Mouse (Mus musculus) embryonic facial prominence, embryonic 15.5 days (tissue): Measurements from ENCODE around the gene Frmpd2. TPM values are rescaled to one million over a fixed set of nuclear protein-coding genes. Genes with fewer than 3 reads are reported as not detected.

Experiments
- polyA plus RNA-seq: library from polyadenylated mRNA; unstranded; fragments of >200 nt; fragmentation: Nextera tagmentation; extraction: Ambion mirVana; gene quantifications from 2 replicates; pipeline ENCODE4 v1.2.1, GENCODE M21; 2015

Frmpd2 gene
- polyA plus RNA-seq, 1 experiment from 2014 or later, result 1.1 TPM

Other genes with a start within 250 kb of the Frmpd2 start
- gene Mapk8, start 24.5 kb upstream of the Frmpd2 start, polyA plus RNA-seq, result 15.2 and 17.8 TPM in 2 replicates
- 0.13 and 0.32 TPM in 2 replicates for gene Ptpn20, start 117.5 kb downstream of the Frmpd2 start, polyA plus RNA-seq